Comparison of ENCODE assay signal across 18 mouse cellular contexts in genomic region chr6:28904417-28904816, GRCm38 (mm10).
A peak's percentile ranks its signal among the peaks of the same experiment; 100 is the strongest.
DNase-seq lines count a peak whose midpoint lies in the region; ATAC-seq and TF ChIP-seq lines count a peak whose summit lies in the region.
"Had no signal": no experiment of that assay in that cellular context is flagged by ENCODE, and none has a peak within 500 bp of the region (broad histone marks: within the 10 kb centered on the region; RNA-seq: fewer than 3 reads in every experiment).

No protein-coding gene starts in this region.

- no peak for TF ChIP-seq EP300 in stomach, postnatal 0 days (optimal IDR thresholded peaks at IDR 0.05)

- H3K36me3 ChIP-seq in liver, adult 2 months (ENCODE audit: control insufficient read depth, insufficient read depth, low read length), result no peaks in the 10 kb centered on the region
- H3K36me3 ChIP-seq in liver, embryonic 12.5 days, result no peaks in the 10 kb centered on the region
- H3K36me3 ChIP-seq in thymus, adult 2 months (ENCODE audit: control insufficient read depth, insufficient read depth, low read length), result no peaks in the 10 kb centered on the region
- H3K36me3 ChIP-seq in stomach, postnatal 0 days (ENCODE audit: control insufficient read depth, insufficient read depth, low read length), result no peaks in the 10 kb centered on the region
- H3K36me3 ChIP-seq: G1E; kidney, embryonic 15.5 days; lung, embryonic 15.5 days; midbrain, embryonic 15.5 days; stomach, embryonic 15.5 days had no signal

- no peak overlapping the region for H3K27ac ChIP-seq in gastrocnemius, adult 2 months
- H3K27ac ChIP-seq in liver, adult 2 months (replicated peaks; ENCODE audit: insufficient read depth, low read depth, low read length), result no peak overlapping the region
- H3K27ac ChIP-seq in liver, embryonic 12.5 days, result no peak overlapping the region
- no peak overlapping the region for H3K27ac ChIP-seq in thymus, adult 2 months (ENCODE audit: control insufficient read depth, insufficient read depth, low read length)
- H3K27ac ChIP-seq in stomach, postnatal 0 days (replicated peaks), result no peak overlapping the region
- H3K27ac ChIP-seq: forebrain, embryonic 13.5 days; kidney, embryonic 15.5 days; lung, embryonic 15.5 days; midbrain, embryonic 15.5 days; stomach, embryonic 15.5 days had no signal

- no peak overlapping the region for H3K4me3 ChIP-seq in gastrocnemius, adult 2 months
- H3K4me3 ChIP-seq in liver, adult 2 months (ENCODE audit: insufficient read depth, low read depth, low read length), result no peak overlapping the region
- H3K4me3 ChIP-seq in liver, embryonic 12.5 days, result no peak overlapping the region
- no peak overlapping the region for H3K4me3 ChIP-seq in thymus, adult 2 months (ENCODE audit: control insufficient read depth, insufficient read depth, low read length)
- H3K4me3 ChIP-seq in stomach, postnatal 0 days (ENCODE audit: low read depth, low read length), result no peak overlapping the region
- H3K4me3 ChIP-seq: forebrain, embryonic 13.5 days; kidney, embryonic 15.5 days; lung, embryonic 15.5 days; midbrain, embryonic 15.5 days; stomach, embryonic 15.5 days had no signal

- DNase-seq in gastrocnemius, adult 2 months, result peak; percentile 4
- no peak for DNase-seq in gastrocnemius, postnatal 4 days (ENCODE audit: low spot score in 2 of 2)
- no peak for DNase-seq in liver, adult 2 months (ENCODE audit: extremely low read depth, low read depth, low spot score)
- peak; percentile 9 for DNase-seq in thymus, adult 2 months
- no peak for DNase-seq in thymus, postnatal 0 days (ENCODE audit: low spot score)
- no peak for DNase-seq in stomach, postnatal 0 days (ENCODE audit: low spot score)
- DNase-seq: cerebellum, adult 11-12 months; cerebellum, postnatal 25 days; right cerebral cortex, adult 18-20 months; spleen, adult 18-20 months had no signal

- intact Hi-C loops in gastrocnemius, adult 2 months (cut with DNase I), result no loop called here

- H3K9me3 ChIP-seq in liver, embryonic 12.5 days (replicated peaks), result no peaks in the 10 kb centered on the region
- H3K9me3 ChIP-seq in stomach, postnatal 0 days (ENCODE audit: control insufficient read depth, low read length), result no peaks in the 10 kb centered on the region
- H3K9me3 ChIP-seq: forebrain, embryonic 13.5 days; G1E; kidney, embryonic 15.5 days; lung, embryonic 15.5 days; midbrain, embryonic 15.5 days; stomach, embryonic 15.5 days had no signal

- no peak for TF ChIP-seq POLR2A in liver, adult 2 months (IDR thresholded peaks at IDR 0.05; ENCODE audit: extremely low read depth, insufficient read depth, low read length)
- TF ChIP-seq POLR2A in thymus, adult 2 months (IDR thresholded peaks at IDR 0.05; ENCODE audit: control insufficient read depth, extremely low read depth, insufficient read depth, low read length, poor library complexity), result no peak

- TF ChIP-seq CTCF in gastrocnemius, adult 2 months (IDR thresholded peaks at IDR 0.05), result peak; percentile 50
- TF ChIP-seq CTCF in liver, adult 2 months (IDR thresholded peaks at IDR 0.05; ENCODE audit: low read depth, low read length), result peak; percentile 42; the same call in 1 of the 2 replicates
- TF ChIP-seq CTCF in thymus, adult 2 months (IDR thresholded peaks at IDR 0.05; ENCODE audit: borderline replicate concordance, control insufficient read depth, extremely low read depth, insufficient read depth, low read length, poor library complexity), result no peak
- TF ChIP-seq CTCF in stomach, postnatal 0 days (IDR thresholded peaks at IDR 0.05; ENCODE audit: low read depth), result peak; percentile 34

- no peaks in the 10 kb centered on the region for H3K79me2 ChIP-seq in liver, adult 2 months (ENCODE audit: control insufficient read depth, insufficient read depth, low read length)

- peaks cover 8% of the 10 kb centered on the region for H3K4me1 ChIP-seq in liver, adult 2 months (ENCODE audit: control insufficient read depth, insufficient read depth, low read length)
- no peaks in the 10 kb centered on the region for H3K4me1 ChIP-seq in liver, embryonic 12.5 days
- H3K4me1 ChIP-seq in thymus, adult 2 months (replicated peaks; ENCODE audit: control insufficient read depth, insufficient read depth, low read length), result no peaks in the 10 kb centered on the region
- no peaks in the 10 kb centered on the region for H3K4me1 ChIP-seq in stomach, postnatal 0 days (replicated peaks; ENCODE audit: control insufficient read depth, insufficient read depth)
- H3K4me1 ChIP-seq: forebrain, embryonic 13.5 days; lung, embryonic 15.5 days; stomach, embryonic 15.5 days had no signal

- WGBS in liver, adult 2 months, result 59% methylated on average over 4 of the region's 4 CpGs
- 42% methylated on average over 4 of the region's 4 CpGs for WGBS in liver, embryonic 12.5 days (ENCODE audit: insufficient replicate concordance)
- WGBS in thymus, adult 2 months, result 79% methylated on average over 4 of the region's 4 CpGs
- 58% methylated on average over 4 of the region's 4 CpGs for WGBS in stomach, postnatal 0 days

- H3K27me3 ChIP-seq in liver, adult 2 months (ENCODE audit: control insufficient read depth, insufficient read depth, low read length), result no peaks in the 10 kb centered on the region
- H3K27me3 ChIP-seq in liver, embryonic 12.5 days (replicated peaks), result no peaks in the 10 kb centered on the region; the same call in none of the 2 replicates
- H3K27me3 ChIP-seq in thymus, adult 2 months (ENCODE audit: control insufficient read depth, insufficient read depth, low read length), result no peaks in the 10 kb centered on the region
- H3K27me3 ChIP-seq in stomach, postnatal 0 days (ENCODE audit: control insufficient read depth, insufficient read depth, low read length), result no peaks in the 10 kb centered on the region
- H3K27me3 ChIP-seq: kidney, embryonic 15.5 days; lung, embryonic 15.5 days; midbrain, embryonic 15.5 days; stomach, embryonic 15.5 days had no signal

- no peak overlapping the region for H3K4me2 ChIP-seq in liver, embryonic 12.5 days
- H3K4me2 ChIP-seq in stomach, postnatal 0 days (replicated peaks; ENCODE audit: low read depth), result no peak overlapping the region
- H3K4me2 ChIP-seq: forebrain, embryonic 13.5 days; kidney, embryonic 15.5 days; lung, embryonic 15.5 days; midbrain, embryonic 15.5 days; stomach, embryonic 15.5 days had no signal

- ATAC-seq in liver, embryonic 12.5 days, result no peak
- no peak for ATAC-seq in stomach, postnatal 0 days (ENCODE audit: low FRiP score, low TSS enrichment)
- no peak for ATAC-seq in megakaryocyte-erythroid progenitor cell, adult 5-6 weeks (replicated peaks; ENCODE audit: low FRiP score, low TSS enrichment, poor library complexity, severe bottlenecking)
- ATAC-seq: forebrain, embryonic 13.5 days; midbrain, embryonic 15.5 days had no signal

- H3K9ac ChIP-seq in liver, adult 2 months (ENCODE audit: low read depth, low read length), result no peak overlapping the region
- no peak overlapping the region for H3K9ac ChIP-seq in liver, embryonic 12.5 days
- H3K9ac ChIP-seq in stomach, postnatal 0 days (ENCODE audit: low read length), result no peak overlapping the region
- H3K9ac ChIP-seq: forebrain, embryonic 13.5 days; kidney, embryonic 15.5 days; lung, embryonic 15.5 days; midbrain, embryonic 15.5 days; stomach, embryonic 15.5 days had no signal

Comparison
In these comparisons a context has a peak if more than half of its experiments do, and no peak if none do; other contexts are left out.
1. DNase-seq: peak in gastrocnemius, adult 2 months (single experiment) and thymus, adult 2 months (single experiment); none in gastrocnemius, postnatal 4 days (0 of 2), liver, adult 2 months (single experiment), thymus, postnatal 0 days (single experiment) and stomach, postnatal 0 days (single experiment).